Mouse (Mus musculus) intestine, embryonic 14.5 days (tissue): ENCODE results near the gene Cst13. TPM values are rescaled to one million over a fixed set of nuclear protein-coding genes. Genes with fewer than 3 reads are reported as not detected.

Source experiments
- ATAC-seq: fragments of 200-750 bp; cut with Nextera tagmentation; replicated peaks from 2 replicates; pipeline ENCODE4 v1.8.0; 2017; ENCODE audit warnings: low read depth, moderate number of reproducible peaks, moderate TSS enrichment, moderate library complexity; ENCODE audit not compliant: low FRiP score, low TSS enrichment
- DNase-seq: peaks from one replicate; pipeline ENCODE4 v3.0.0-alpha.2; 2018; ENCODE audit warnings: low spot score
- H3K27ac ChIP-seq: fragments of 300-500 bp; sonication (generic); 2 replicates; pipeline ENCODE4 v1.5.1; 2014; ENCODE audit warnings: low read depth, mild to moderate bottlenecking, control low read depth
- H3K27me3 ChIP-seq: fragments of 300-500 bp; sonication (generic); replicated peaks from 2 replicates; pipeline ENCODE4 v1.6.1; 2014; ENCODE audit warnings: low read length, control low read depth; ENCODE audit not compliant: control insufficient read depth, insufficient read depth
- H3K36me3 ChIP-seq: fragments of 300-500 bp; sonication (generic); 2 replicates; pipeline ENCODE4 v1.6.1; 2014; ENCODE audit warnings: low read length, control low read depth; ENCODE audit not compliant: control insufficient read depth, insufficient read depth
- H3K4me1 ChIP-seq: fragments of 300-500 bp; sonication (generic); replicated peaks from 2 replicates; pipeline ENCODE4 v1.6.1; 2014; ENCODE audit warnings: low read length, control low read depth, mixed read lengths; ENCODE audit not compliant: control insufficient read depth, insufficient read depth
- H3K4me2 ChIP-seq: fragments of 300-500 bp; sonication (generic); 2 replicates; pipeline ENCODE4 v1.6.1; 2014; ENCODE audit warnings: low read length
- H3K4me3 ChIP-seq: fragments of 300-500 bp; sonication (generic); 2 replicates; pipeline ENCODE4 v1.5.1; 2014; ENCODE audit warnings: low read depth, low read length, control low read depth, mixed read lengths
- H3K9ac ChIP-seq: fragments of 300-500 bp; sonication (generic); 2 replicates; pipeline ENCODE4 v1.6.1; 2014; ENCODE audit warnings: mild to moderate bottlenecking, low read length
- H3K9me3 ChIP-seq: fragments of 300-500 bp; sonication (generic); 2 replicates; pipeline ENCODE4 v1.6.1; 2016; ENCODE audit warnings: low read length, control low read depth; ENCODE audit not compliant: control insufficient read depth
- WGBS: fragments of 180-500 bp; shearing (Covaris S2); extraction: QIAGEN DNeasy Blood & Tissue Kit; methylation state at CpG from one replicate; pipeline ENCODE4 v1.1.7; 2014; 5-methylcytosine and 5-hydroxymethylcytosine counted together
- polyA plus RNA-seq: library from polyadenylated mRNA; unstranded; fragments of >200 nt; fragmentation: Nextera tagmentation; extraction: Ambion mirVana; gene quantifications from 2 replicates; pipeline ENCODE4 v1.2.1, GENCODE M21; 2014

Gene Cst13
- polyA plus RNA-seq, 1 experiment from 2014 or later = not detected

- no peak for DNase-seq
- Histone ChIP-seq H3K36me3 (no peaks in the 10 kb centered on the region), H3K4me2 (no peak overlapping the region), H3K4me1 (peaks cover 25% of the 10 kb centered on the region), H3K9me3 (no peaks in the 10 kb centered on the region), H3K4me3 (no peak overlapping the region), H3K27ac (no peak overlapping the region), H3K9ac (no peak overlapping the region), H3K27me3 (no peaks in the 10 kb centered on the region)
- 80% methylated on average over 1 of the region's 1 CpGs for WGBS
- ATAC-seq = no peak
Observed at GRCm38 (mm10) chr2:148879199-148879598, 59.3 kb downstream of the Cst13 start.

Other genes with a start within 250 kb of the Cst13 start
- gene Nxt1, start 147.5 kb upstream of the Cst13 start, polyA plus RNA-seq = 88.9 and 104 TPM in 2 replicates
- 17.9 and 21.6 TPM in 2 replicates for gene Gzf1, start 139.1 kb upstream of the Cst13 start, polyA plus RNA-seq
- gene Napb, start 87.6 kb upstream of the Cst13 start, polyA plus RNA-seq = 5.5 and 7.6 TPM in 2 replicates
- gene Cstl1, start 69.7 kb upstream of the Cst13 start, polyA plus RNA-seq = not detected in 2 replicates
- gene Cst11, start 48.6 kb upstream of the Cst13 start, polyA plus RNA-seq = not detected in 2 replicates
- not detected in 2 replicates for gene 8030411F24Rik, start 38.1 kb upstream of the Cst13 start, polyA plus RNA-seq
- gene Cst12, start 30.7 kb upstream of the Cst13 start, polyA plus RNA-seq = 0.36 and 0.49 TPM in 2 replicates
- gene Cst8, start 21.3 kb upstream of the Cst13 start, polyA plus RNA-seq = not detected in 2 replicates
- not detected in 2 replicates for gene Cst9, start 15.1 kb downstream of the Cst13 start, polyA plus RNA-seq
- not detected in 2 replicates for gene 9230104L09Rik, start 45.0 kb downstream of the Cst13 start, polyA plus RNA-seq
- gene Cst3, start 55.6 kb downstream of the Cst13 start, polyA plus RNA-seq = 404 and 423 TPM in 2 replicates
- not detected in 2 replicates for gene Gm1330, start 183.2 kb downstream of the Cst13 start, polyA plus RNA-seq
- not detected in 2 replicates for gene Gm10750, start 197.2 kb downstream of the Cst13 start, polyA plus RNA-seq